Mouse (Mus musculus) midbrain, embryonic 11.5 days (tissue): ENCODE results near the gene Gdpd4. TPM values are rescaled to one million over a fixed set of nuclear protein-coding genes. Genes with fewer than 3 reads are reported as not detected.

Experiments used
- ATAC-seq: fragments of 200-750 bp; cut with Nextera tagmentation; 2 replicates; pipeline ENCODE4 v1.8.0; 2017; ENCODE audit warnings: moderate TSS enrichment, moderate library complexity; ENCODE audit not compliant: low FRiP score
- DNase-seq: peaks from one replicate; pipeline ENCODE4 v3.0.0; 2015; ENCODE audit warnings: low spot score; ENCODE audit errors: missing footprints
- H3K27ac ChIP-seq: fragments of 300-500 bp; sonication (generic); 2 replicates; pipeline ENCODE4 v1.5.1; 2014; ENCODE audit warnings: low read depth, low read length
- H3K27me3 ChIP-seq: fragments of 300-500 bp; sonication (generic); 2 replicates; pipeline ENCODE4 v1.6.1; 2014; ENCODE audit warnings: mild to moderate bottlenecking, low read length, moderate library complexity, mixed read lengths; ENCODE audit not compliant: control insufficient read depth, insufficient read depth
- H3K36me3 ChIP-seq: fragments of 300-500 bp; sonication (generic); 2 replicates; pipeline ENCODE4 v1.6.1; 2014; ENCODE audit warnings: mild to moderate bottlenecking, low read length, moderate library complexity, mixed read lengths; ENCODE audit not compliant: control insufficient read depth, insufficient read depth
- H3K4me1 ChIP-seq: fragments of 300-500 bp; sonication (generic); 2 replicates; pipeline ENCODE4 v1.6.1; 2014; ENCODE audit warnings: low read length; ENCODE audit not compliant: control insufficient read depth, insufficient read depth
- H3K4me2 ChIP-seq: fragments of 300-500 bp; sonication (generic); 2 replicates; pipeline ENCODE4 v1.6.1; 2014; ENCODE audit warnings: mild to moderate bottlenecking, moderate library complexity
- H3K4me3 ChIP-seq: fragments of 300-500 bp; sonication (generic); 2 replicates; pipeline ENCODE4 v1.5.1; 2014; ENCODE audit warnings: low read depth, low read length
- H3K9ac ChIP-seq: fragments of 300-500 bp; sonication (generic); 2 replicates; pipeline ENCODE4 v1.6.1; 2014; ENCODE audit warnings: low read length
- H3K9me3 ChIP-seq: fragments of 300-500 bp; sonication (generic); 2 replicates; pipeline ENCODE4 v1.6.1; 2016; ENCODE audit warnings: low read length; ENCODE audit not compliant: control insufficient read depth
- WGBS: fragments of 180-500 bp; shearing (Covaris S2); extraction: QIAGEN DNeasy Blood & Tissue Kit; methylation state at CpG from one replicate; pipeline ENCODE4 v1.1.7; 2014; 5-methylcytosine and 5-hydroxymethylcytosine counted together
- polyA plus RNA-seq: library from polyadenylated mRNA; unstranded; fragments of >200 nt; fragmentation: Nextera tagmentation; extraction: Ambion mirVana; gene quantifications from 2 replicates; pipeline ENCODE4 v1.2.1, GENCODE M21; 2014

Gdpd4 gene
- not detected in 2 replicates for polyA plus RNA-seq

DNA sequence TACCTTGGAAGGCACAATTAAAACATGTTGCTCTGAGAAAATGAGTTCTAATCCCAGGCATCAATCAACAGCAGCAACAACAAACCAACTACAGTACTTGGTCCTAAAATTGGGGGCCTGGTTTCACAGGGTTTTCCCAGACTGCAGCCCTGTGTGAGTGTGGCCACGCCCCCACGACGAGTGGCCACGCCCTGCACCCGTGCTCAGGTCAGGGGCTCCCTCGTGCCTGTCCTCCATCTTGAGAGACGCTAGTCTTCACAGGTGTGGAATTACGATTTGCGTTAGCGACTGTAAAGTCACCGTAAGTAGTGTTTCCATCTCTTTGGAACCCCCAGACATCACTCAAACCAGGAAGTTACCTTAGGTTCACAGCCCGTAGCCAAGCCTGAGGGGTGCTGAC is at the start of gene Gdpd4:
Gene Gdpd4 (plus strand): TSS at position 214 of the 400 bp plus-strand sequence.
- ATAC-seq (no peak), DNase-seq (no peak)
- H3K9me3 ChIP-seq = no peaks in the 10 kb centered on the region
- H3K27ac ChIP-seq = no peak within 1 kb of the TSS
- no peaks in the 10 kb centered on the region for H3K27me3 ChIP-seq
- H3K36me3 ChIP-seq = no peaks in the 10 kb centered on the region
- no peak within 1 kb of the TSS for H3K9ac ChIP-seq
- WGBS = 85% methylated on average over 12 of the region's 12 CpGs
- H3K4me3 ChIP-seq = no peak within 1 kb of the TSS
- no peak within 1 kb of the TSS for H3K4me2 ChIP-seq
- H3K4me1 ChIP-seq = no peaks in the 10 kb centered on the region

DNA sequence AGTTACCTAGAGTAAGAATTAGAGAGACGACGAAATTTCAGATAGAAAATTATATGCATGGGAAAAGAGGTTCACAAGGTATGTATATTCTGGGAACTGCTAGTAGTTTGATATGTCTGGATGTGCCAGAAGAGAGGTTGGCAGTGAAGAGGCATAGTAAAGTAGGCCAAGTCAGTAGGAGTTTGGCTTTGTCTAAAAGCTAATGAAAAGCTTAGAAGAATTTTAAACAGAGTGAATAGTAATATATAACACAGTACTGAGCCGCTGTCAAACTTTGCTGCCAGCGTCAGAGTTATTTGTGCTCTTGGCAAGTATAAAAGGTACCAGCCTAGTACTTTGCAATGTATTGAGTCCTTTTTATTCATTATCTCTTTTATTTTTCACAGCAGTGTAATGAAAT is 47.4 kb upstream of the Gdpd4 start:
- H3K4me2 ChIP-seq = no peak overlapping the region
- H3K36me3 ChIP-seq = no peaks in the 10 kb centered on the region
- H3K4me3 ChIP-seq = no peak overlapping the region
- no peaks in the 10 kb centered on the region for H3K9me3 ChIP-seq
- H3K27ac ChIP-seq = no peak overlapping the region
- H3K27me3 ChIP-seq = no peaks in the 10 kb centered on the region
- H3K9ac ChIP-seq = no peak overlapping the region
- no peaks in the 10 kb centered on the region for H3K4me1 ChIP-seq
- DNase-seq (no peak), ATAC-seq (no peak)
- 95% methylated on average over 4 of the region's 4 CpGs for WGBS

DNA sequence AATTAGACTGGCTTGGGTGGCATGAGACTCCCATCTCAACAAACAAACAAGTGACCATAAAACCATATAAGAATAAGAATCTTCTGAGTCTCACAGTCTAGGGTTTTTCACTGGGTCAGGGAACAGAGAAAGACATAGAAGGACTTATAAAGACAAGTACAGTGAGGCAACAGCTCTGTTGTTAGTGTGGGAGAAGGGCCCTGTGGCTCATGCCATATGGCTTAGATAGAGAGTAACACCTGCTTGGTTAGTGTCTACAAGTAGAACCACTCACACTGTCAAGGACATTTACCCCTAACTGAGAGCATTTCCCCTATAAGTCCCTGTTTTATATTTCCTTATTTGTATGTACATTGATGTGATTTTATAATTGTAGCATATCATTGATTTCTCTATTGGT is 46.4 kb upstream of the Gdpd4 start:
- H3K27me3 ChIP-seq = no peaks in the 10 kb centered on the region
- ATAC-seq (no peak), DNase-seq (no peak)
- H3K27ac ChIP-seq = no peak overlapping the region
- no peak overlapping the region for H3K4me3 ChIP-seq
- H3K36me3 ChIP-seq = no peaks in the 10 kb centered on the region
- no peak overlapping the region for H3K9ac ChIP-seq
- no peak overlapping the region for H3K4me2 ChIP-seq
- H3K4me1 ChIP-seq = no peaks in the 10 kb centered on the region
- H3K9me3 ChIP-seq = no peaks in the 10 kb centered on the region

DNA sequence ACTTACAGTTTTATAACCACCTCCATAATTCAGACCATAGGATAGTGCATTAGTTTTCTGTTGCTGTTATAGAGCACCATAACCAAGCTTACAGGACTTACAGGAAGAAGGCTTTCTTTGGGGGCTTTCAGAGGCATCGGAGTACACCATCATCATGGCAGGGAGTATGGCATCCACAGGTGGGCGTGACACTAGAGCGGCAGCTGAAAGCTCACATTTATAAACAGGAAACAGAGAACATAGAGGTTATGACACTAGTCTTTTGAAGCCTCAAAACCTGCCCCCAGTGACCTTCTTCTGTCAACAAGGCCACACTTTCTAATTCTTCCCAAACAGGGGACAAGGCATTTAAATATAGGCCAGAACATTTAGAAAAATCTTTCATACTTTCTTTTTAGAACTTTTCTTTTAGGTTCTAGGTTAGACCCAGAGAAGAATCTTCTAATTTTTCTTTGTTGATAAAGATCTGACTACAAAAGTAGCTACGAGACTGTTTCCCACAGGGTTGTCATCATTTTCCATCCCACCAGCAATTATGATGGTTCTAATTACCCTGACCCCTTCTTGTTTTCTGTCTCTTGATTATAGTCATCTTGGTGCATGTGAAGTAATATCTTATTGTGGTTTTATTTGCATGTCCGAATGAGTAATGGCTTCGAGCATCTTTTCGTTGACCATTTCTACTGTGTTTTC is 41.8 kb upstream of the Gdpd4 start:
- Histone ChIP-seq H3K9ac (no peak overlapping the region), H3K27ac (no peak overlapping the region), H3K27me3 (no peaks in the 10 kb centered on the region), H3K4me3 (no peak overlapping the region), H3K4me1 (no peaks in the 10 kb centered on the region), H3K4me2 (no peak overlapping the region), H3K9me3 (no peaks in the 10 kb centered on the region), H3K36me3 (no peaks in the 10 kb centered on the region)
- DNase-seq (no peak), ATAC-seq (no peak)
- WGBS = 87% methylated on average over 7 of the region's 7 CpGs

DNA sequence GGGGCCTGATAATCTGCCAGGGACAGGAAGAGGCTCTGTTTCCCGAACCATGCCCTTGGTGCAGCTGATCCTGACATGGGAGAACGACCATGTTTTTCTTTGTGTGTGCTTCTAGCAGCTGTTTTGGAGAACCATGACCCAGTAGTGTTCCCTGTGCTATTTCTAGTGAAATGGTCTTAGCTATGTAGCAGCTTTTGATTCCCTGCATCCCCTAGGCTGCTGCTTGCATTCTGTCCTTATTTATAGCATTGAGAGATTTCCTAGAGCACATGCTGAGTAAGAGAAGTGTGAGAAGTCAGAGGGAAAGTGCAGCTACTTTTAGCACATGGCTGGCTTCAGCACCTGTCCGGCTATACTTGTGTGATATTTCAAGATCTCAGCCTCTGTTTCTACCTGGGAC is 8.1 kb upstream of the Gdpd4 start:
- 90% methylated on average over 3 of the region's 3 CpGs for WGBS
- no peak for ATAC-seq

DNA sequence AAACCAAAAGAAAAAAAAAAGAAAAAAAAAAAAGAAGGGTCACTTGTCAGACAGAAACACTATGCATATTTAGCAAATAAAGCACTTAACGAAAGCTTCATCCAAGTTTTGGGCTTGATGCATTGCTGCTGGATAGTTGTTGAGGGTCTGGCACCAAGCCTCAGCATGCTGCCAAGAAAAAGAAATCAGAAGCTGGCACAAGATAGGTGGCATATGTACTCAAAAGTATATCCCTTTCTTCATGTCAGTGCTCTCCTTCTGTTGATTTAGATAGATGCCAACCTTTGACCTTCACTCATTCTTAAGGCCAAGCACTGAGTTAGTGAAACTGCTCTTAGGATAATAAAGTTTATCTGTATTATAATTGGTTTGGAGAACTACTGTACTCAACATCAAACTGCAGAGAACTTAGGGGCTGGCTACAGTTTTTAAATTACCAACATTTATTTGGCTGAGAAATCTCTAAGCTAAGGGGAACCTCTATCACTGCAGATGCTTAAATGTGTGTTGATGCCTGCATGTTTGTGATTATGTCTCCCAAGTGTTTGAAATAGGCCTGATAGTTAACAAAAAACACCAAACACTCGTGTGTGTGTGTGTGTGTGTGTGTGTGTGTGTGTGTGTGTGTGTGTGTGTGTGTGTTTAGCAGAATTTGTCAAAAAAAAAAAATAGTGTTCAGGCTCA is 4.8 kb upstream of the Gdpd4 start:
- Histone ChIP-seq H3K4me1 (no peaks in the 10 kb centered on the region), H3K9ac (no peak overlapping the region), H3K27me3 (no peaks in the 10 kb centered on the region), H3K4me2 (no peak overlapping the region), H3K27ac (no peak overlapping the region), H3K4me3 (no peak overlapping the region), H3K36me3 (peaks cover 4% of the 10 kb centered on the region; the same call in 1 of the 2 replicates), H3K9me3 (no peaks in the 10 kb centered on the region)
- DNase-seq (no peak), ATAC-seq (no peak)
- 94% methylated on average over 2 of the region's 2 CpGs for WGBS

More for the DNA sequence above, 8.1 kb upstream of the Gdpd4 start:
- H3K4me2 ChIP-seq = no peak overlapping the region
- H3K27ac ChIP-seq = no peak overlapping the region
- no peaks in the 10 kb centered on the region for H3K27me3 ChIP-seq
- no peak overlapping the region for H3K4me3 ChIP-seq
- DNase-seq = peak; percentile 57
- no peak overlapping the region for H3K9ac ChIP-seq
- peaks cover 8% of the 10 kb centered on the region for H3K36me3 ChIP-seq
- H3K9me3 ChIP-seq = no peaks in the 10 kb centered on the region
- no peaks in the 10 kb centered on the region for H3K4me1 ChIP-seq

DNA sequence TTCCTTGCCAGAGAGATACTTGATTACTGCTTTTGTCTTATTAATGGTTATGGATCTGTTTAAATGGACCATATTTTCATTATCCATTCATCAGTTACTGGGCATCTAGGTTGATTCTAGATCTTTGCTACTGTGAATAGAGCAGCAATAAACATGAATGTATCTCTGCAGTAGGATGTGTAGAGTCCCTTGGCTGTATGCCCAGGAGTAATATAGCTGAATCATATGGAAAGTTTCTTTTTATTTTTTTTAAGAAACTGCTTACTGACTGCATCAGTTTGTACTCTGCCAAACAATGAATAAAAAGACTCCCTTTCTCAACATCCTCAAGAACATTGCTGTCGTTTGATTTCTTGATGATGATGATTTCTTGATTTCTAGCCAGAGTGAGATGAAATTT is 6.1 kb downstream of the Gdpd4 start:
- H3K27ac ChIP-seq = no peak overlapping the region
- no peaks in the 10 kb centered on the region for H3K4me1 ChIP-seq
- DNase-seq (no peak), ATAC-seq (no peak)
- H3K36me3 ChIP-seq = no peaks in the 10 kb centered on the region
- H3K4me3 ChIP-seq = no peak overlapping the region
- no peak overlapping the region for H3K4me2 ChIP-seq
- WGBS = 79% methylated on average over 1 of the region's 1 CpGs
- no peaks in the 10 kb centered on the region for H3K27me3 ChIP-seq
- H3K9ac ChIP-seq = no peak overlapping the region
- no peaks in the 10 kb centered on the region for H3K9me3 ChIP-seq

DNA sequence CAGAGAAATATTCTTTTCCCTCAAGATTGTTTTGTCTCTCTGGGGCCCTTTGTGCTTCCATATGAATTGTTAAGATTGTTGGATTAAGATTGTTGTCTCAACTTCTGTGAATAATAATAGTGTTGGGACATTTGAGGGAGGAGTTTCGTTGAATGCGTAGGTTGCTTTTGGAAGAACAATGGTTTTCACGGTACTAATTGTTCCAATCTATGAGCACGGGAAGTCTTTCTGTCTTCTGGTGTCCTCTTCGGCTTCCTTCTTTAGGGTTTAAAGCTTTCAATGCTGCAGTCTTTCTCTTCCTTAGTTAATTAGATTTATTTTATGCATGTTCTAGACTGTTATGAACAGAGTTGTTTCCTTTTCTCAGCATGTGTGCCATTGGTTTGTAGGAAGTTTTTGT is 7.2 kb downstream of the Gdpd4 start:
- Histone ChIP-seq H3K4me1 (no peaks in the 10 kb centered on the region), H3K36me3 (no peaks in the 10 kb centered on the region), H3K27ac (no peak overlapping the region), H3K9me3 (no peaks in the 10 kb centered on the region), H3K4me2 (no peak overlapping the region), H3K4me3 (no peak overlapping the region), H3K27me3 (no peaks in the 10 kb centered on the region), H3K9ac (no peak overlapping the region)
- WGBS = 88% methylated on average over 5 of the region's 5 CpGs
- no peak for ATAC-seq
- no peak for DNase-seq

DNA sequence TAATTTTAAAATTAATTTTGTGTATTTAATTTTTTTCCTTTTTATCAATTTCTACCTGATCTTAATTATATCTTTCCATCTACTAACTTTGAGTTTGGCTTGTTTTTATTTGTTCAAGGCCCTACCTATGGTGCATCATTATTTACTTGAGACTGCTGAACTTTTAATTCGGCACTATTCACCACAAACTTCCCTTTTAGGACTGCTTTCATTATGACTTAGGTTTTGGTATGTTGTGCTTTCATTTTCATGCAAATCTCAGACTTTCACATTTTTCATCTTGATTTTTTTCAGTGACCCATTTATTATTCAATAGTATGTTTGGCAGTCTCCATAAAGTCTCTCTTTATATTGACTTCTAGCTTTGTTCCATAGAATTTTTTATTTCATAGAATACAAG is 24.7 kb downstream of the Gdpd4 start:
- H3K4me3 ChIP-seq = no peak overlapping the region
- no peak for DNase-seq
- ATAC-seq = no peak
- no peak overlapping the region for H3K9ac ChIP-seq
- H3K27ac ChIP-seq = no peak overlapping the region
- H3K36me3 ChIP-seq = no peaks in the 10 kb centered on the region
- H3K9me3 ChIP-seq = no peaks in the 10 kb centered on the region
- WGBS = 76% methylated on average over 1 of the region's 1 CpGs
- no peaks in the 10 kb centered on the region for H3K27me3 ChIP-seq
- no peaks in the 10 kb centered on the region for H3K4me1 ChIP-seq
- H3K4me2 ChIP-seq = no peak overlapping the region
